Mouse (Mus musculus) kidney, adult 2 months (tissue): Measurements from ENCODE around the gene Pcgf6.

ENCODE experiments used
- CTCF ChIP-seq: fragments of 200-500 bp; conservative IDR thresholded peaks from 2 replicates; pipeline ENCODE4 v1.5.1; 2011; ENCODE audit warnings: low read depth, mild to moderate bottlenecking, control low read depth, low read length, moderate library complexity, mixed read lengths; ENCODE audit not compliant: insufficient read depth, insufficient read length
- POLR2A ChIP-seq: fragments of 200-500 bp; IDR thresholded peaks from one replicate; pipeline ENCODE4 v1.6.1; 2011; ENCODE audit warnings: low read depth, low read length, control low read depth

DNA sequence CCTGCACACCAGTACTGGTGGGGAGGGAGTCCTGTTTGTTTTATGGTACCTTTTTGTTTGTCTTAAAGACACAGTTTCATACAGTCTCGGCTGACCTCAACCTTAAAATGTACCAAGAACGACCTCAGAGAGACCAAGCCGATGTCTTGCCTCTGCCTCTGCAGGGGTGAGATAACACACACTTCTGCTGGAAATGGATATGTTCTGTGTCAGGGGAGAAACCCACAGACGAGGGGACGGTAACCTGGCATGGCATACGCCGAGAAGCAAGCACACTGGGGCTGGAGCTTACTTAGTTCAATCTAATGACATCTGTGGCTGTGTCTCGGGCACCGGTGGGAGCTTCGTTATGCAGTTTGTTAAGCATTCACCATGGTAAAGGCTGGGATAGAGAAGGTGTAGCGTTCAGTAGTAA, 66.7 kb downstream of the Pcgf6 start:
- TF ChIP-seq CTCF (no peak), POLR2A (no peak)
